Mouse (Mus musculus): Measurements from ENCODE around the gene Ruvbl1. TPM values are rescaled to one million over a fixed set of nuclear protein-coding genes. Genes with fewer than 3 reads are reported as not detected.

Gene Ruvbl1
- polyA plus RNA-seq (2014; fragmentation: Nextera tagmentation; extraction: Ambion mirVana), result 212 and 235 TPM in 2 replicates

DNA sequence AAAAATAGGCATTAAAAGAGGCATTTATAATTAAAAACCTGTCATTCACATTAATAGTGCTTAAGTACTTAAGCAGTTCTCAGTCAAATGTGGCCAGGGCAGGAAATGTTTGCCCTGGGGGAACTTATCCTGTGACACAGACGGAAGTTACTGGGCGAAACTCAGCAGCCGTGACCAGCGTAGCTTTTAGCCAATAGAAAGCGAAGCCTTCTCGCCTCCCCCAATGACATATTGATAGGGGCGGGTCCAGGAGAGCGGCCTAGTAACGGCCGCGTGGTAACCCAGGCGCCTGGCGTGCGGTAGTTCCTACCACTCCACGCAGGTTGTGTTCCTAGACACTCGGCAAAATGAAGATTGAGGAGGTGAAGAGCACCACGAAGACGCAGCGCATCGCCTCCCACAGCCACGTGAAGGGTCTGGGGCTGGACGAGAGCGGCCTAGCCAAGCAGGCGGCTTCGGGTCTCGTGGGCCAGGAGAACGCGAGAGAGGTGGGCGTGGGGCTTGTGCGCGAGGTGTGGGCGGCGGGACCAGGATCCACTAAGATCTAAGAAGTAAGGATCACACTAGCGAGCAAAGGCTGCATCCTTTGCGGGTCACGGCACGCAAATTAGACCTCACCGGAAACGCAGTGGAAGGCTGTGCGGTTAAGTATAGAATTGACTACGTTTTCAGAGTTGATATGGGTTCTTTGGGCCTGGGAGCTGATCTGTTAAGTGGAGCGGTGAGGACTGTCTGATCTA lies at the start of gene Ruvbl1:
Gene Ruvbl1, plus strand, starts transcription at position 229 of the 740 bp plus-strand sequence.
- peak; percentile 82 for DNase-seq (ENCODE audit: low spot score)
- Histone ChIP-seq H3K27me3 (replicated peaks; ENCODE audit: control insufficient read depth, insufficient read depth, low read length) (no peaks in the 10 kb centered on the region), H3K4me3 (ENCODE audit: low read depth, low read length) (peak within 1 kb of the TSS; percentile 78), H3K36me3 (ENCODE audit: control insufficient read depth, insufficient read depth, low read length) (peaks cover 16% of the 10 kb centered on the region), H3K9ac (ENCODE audit: low read depth, low read length) (peak within 1 kb of the TSS; percentile 84), H3K27ac (ENCODE audit: low read depth, low read length) (0 out of 2 replicates have a peak within 1 kb of the TSS, but pooled peaks have one; percentile 28), H3K4me2 (peak within 1 kb of the TSS; percentile 91), H3K4me1 (replicated peaks; ENCODE audit: control insufficient read depth, insufficient read depth, low read length) (peaks cover 8% of the 10 kb centered on the region), H3K9me3 (ENCODE audit: control insufficient read depth, low read length) (no peaks in the 10 kb centered on the region)
- under 1% methylated on average over 41 of the region's 42 CpGs for WGBS
- ATAC-seq (replicated peaks; ENCODE audit: low FRiP score), result peak; percentile 100

GRCm38 (mm10) chr6:88416130-88416758 lies 49.0 kb upstream of the Ruvbl1 start:
- H3K36me3 ChIP-seq (ENCODE audit: control insufficient read depth, insufficient read depth, low read length), result no peaks in the 10 kb centered on the region
- H3K9ac ChIP-seq (ENCODE audit: low read depth, low read length), result no peak overlapping the region
- 83% methylated on average over 7 of the region's 7 CpGs for WGBS
- H3K4me2 ChIP-seq, result no peak overlapping the region
- no peaks in the 10 kb centered on the region; the same call in 1 of the 2 replicates for H3K4me1 ChIP-seq (replicated peaks; ENCODE audit: control insufficient read depth, insufficient read depth, low read length)
- H3K27me3 ChIP-seq (replicated peaks; ENCODE audit: control insufficient read depth, insufficient read depth, low read length), result no peaks in the 10 kb centered on the region
- no peak overlapping the region for H3K4me3 ChIP-seq (ENCODE audit: low read depth, low read length)
- ATAC-seq (replicated peaks; ENCODE audit: low FRiP score) (no peak), DNase-seq (ENCODE audit: low spot score) (no peak)
- H3K27ac ChIP-seq (ENCODE audit: low read depth, low read length), result no peak overlapping the region
- H3K9me3 ChIP-seq (ENCODE audit: control insufficient read depth, low read length), result no peaks in the 10 kb centered on the region

- Histone ChIP-seq H3K4me3 (ENCODE audit: low read depth, low read length) (no peak overlapping the region), H3K4me2 (no peak overlapping the region), H3K36me3 (ENCODE audit: control insufficient read depth, insufficient read depth, low read length) (no peaks in the 10 kb centered on the region), H3K4me1 (replicated peaks; ENCODE audit: control insufficient read depth, insufficient read depth, low read length) (peaks cover 6% of the 10 kb centered on the region; the same call in 1 of the 2 replicates), H3K9ac (ENCODE audit: low read depth, low read length) (no peak overlapping the region), H3K27ac (ENCODE audit: low read depth, low read length) (no peak overlapping the region), H3K9me3 (ENCODE audit: control insufficient read depth, low read length) (no peaks in the 10 kb centered on the region), H3K27me3 (replicated peaks; ENCODE audit: control insufficient read depth, insufficient read depth, low read length) (no peaks in the 10 kb centered on the region)
- ATAC-seq (replicated peaks; ENCODE audit: low FRiP score) (peak; percentile 77), DNase-seq (ENCODE audit: low spot score) (no peak)
- WGBS, result 8% methylated on average over 4 of the region's 4 CpGs
Measured at GRCm38 (mm10) chr6:88431202-88431601, 34.0 kb upstream of the Ruvbl1 start.

- H3K9ac ChIP-seq (ENCODE audit: low read depth, low read length), result no peak overlapping the region
- no peak overlapping the region for H3K27ac ChIP-seq (ENCODE audit: low read depth, low read length)
- DNase-seq (ENCODE audit: low spot score), result no peak
- ATAC-seq (replicated peaks; ENCODE audit: low FRiP score), result no peak
- 71% methylated on average over 7 of the region's 7 CpGs for WGBS
- H3K36me3 ChIP-seq (ENCODE audit: control insufficient read depth, insufficient read depth, low read length), result no peaks in the 10 kb centered on the region
- H3K4me3 ChIP-seq (ENCODE audit: low read depth, low read length), result no peak overlapping the region
- H3K27me3 ChIP-seq (replicated peaks; ENCODE audit: control insufficient read depth, insufficient read depth, low read length), result no peaks in the 10 kb centered on the region
- no peak overlapping the region for H3K4me2 ChIP-seq
- peaks cover 3% of the 10 kb centered on the region; the same call in 1 of the 2 replicates for H3K4me1 ChIP-seq (replicated peaks; ENCODE audit: control insufficient read depth, insufficient read depth, low read length)
- no peaks in the 10 kb centered on the region for H3K9me3 ChIP-seq (ENCODE audit: control insufficient read depth, low read length)
Measured at GRCm38 (mm10) chr6:88435609-88436008, 29.6 kb upstream of the Ruvbl1 start.

- Histone ChIP-seq H3K4me1 (replicated peaks; ENCODE audit: control insufficient read depth, insufficient read depth, low read length) (no peaks in the 10 kb centered on the region), H3K27me3 (replicated peaks; ENCODE audit: control insufficient read depth, insufficient read depth, low read length) (no peaks in the 10 kb centered on the region), H3K4me2 (no peak overlapping the region), H3K4me3 (ENCODE audit: low read depth, low read length) (no peak overlapping the region), H3K9ac (ENCODE audit: low read depth, low read length) (no peak overlapping the region), H3K27ac (ENCODE audit: low read depth, low read length) (no peak overlapping the region), H3K9me3 (ENCODE audit: control insufficient read depth, low read length) (no peaks in the 10 kb centered on the region), H3K36me3 (ENCODE audit: control insufficient read depth, insufficient read depth, low read length) (no peaks in the 10 kb centered on the region)
- DNase-seq (ENCODE audit: low spot score) (no peak), ATAC-seq (replicated peaks; ENCODE audit: low FRiP score) (no peak)
- 82% methylated on average over 4 of the region's 4 CpGs for WGBS
Measured at GRCm38 (mm10) chr6:88439056-88439455, 26.2 kb upstream of the Ruvbl1 start.

GRCm38 (mm10) chr6:88442551-88442950 lies 22.7 kb upstream of the Ruvbl1 start:
- 81% methylated on average over 3 of the region's 3 CpGs for WGBS
- no peak overlapping the region for H3K4me3 ChIP-seq (ENCODE audit: low read depth, low read length)
- ATAC-seq (replicated peaks; ENCODE audit: low FRiP score), result no peak
- no peak overlapping the region for H3K9ac ChIP-seq (ENCODE audit: low read depth, low read length)
- no peaks in the 10 kb centered on the region for H3K9me3 ChIP-seq (ENCODE audit: control insufficient read depth, low read length)
- no peaks in the 10 kb centered on the region for H3K27me3 ChIP-seq (replicated peaks; ENCODE audit: control insufficient read depth, insufficient read depth, low read length)
- H3K4me2 ChIP-seq, result no peak overlapping the region
- H3K27ac ChIP-seq (ENCODE audit: low read depth, low read length), result no peak overlapping the region
- no peak for DNase-seq (ENCODE audit: low spot score)
- H3K36me3 ChIP-seq (ENCODE audit: control insufficient read depth, insufficient read depth, low read length), result no peaks in the 10 kb centered on the region
- peaks cover 9% of the 10 kb centered on the region for H3K4me1 ChIP-seq (replicated peaks; ENCODE audit: control insufficient read depth, insufficient read depth, low read length)

DNA sequence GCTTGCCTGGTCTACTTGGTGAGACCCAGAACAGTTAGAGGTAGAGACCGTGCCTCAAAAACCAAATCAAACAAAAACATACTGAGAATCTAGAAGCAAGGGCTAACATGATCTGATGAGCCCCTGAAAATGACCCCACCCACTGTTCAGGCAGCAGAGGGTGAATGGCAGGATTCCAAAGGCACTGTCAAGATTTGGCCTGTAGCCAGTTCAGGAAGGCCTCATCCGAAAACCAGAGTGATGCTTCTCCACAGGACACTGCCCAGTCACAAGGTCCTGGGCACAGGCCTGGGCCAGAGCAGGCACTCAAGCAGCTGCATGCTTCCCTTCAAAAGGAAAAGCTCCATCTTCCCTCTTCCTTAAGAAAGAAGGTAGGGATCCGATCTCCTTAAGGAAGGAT lies 21.8 kb upstream of the Ruvbl1 start:
- no peaks in the 10 kb centered on the region for H3K36me3 ChIP-seq (ENCODE audit: control insufficient read depth, insufficient read depth, low read length)
- H3K9me3 ChIP-seq (ENCODE audit: control insufficient read depth, low read length), result no peaks in the 10 kb centered on the region
- DNase-seq (ENCODE audit: low spot score) (no peak), ATAC-seq (replicated peaks; ENCODE audit: low FRiP score) (no peak)
- no peak overlapping the region for H3K4me2 ChIP-seq
- 89% methylated on average over 3 of the region's 3 CpGs for WGBS
- H3K27ac ChIP-seq (ENCODE audit: low read depth, low read length), result no peak overlapping the region
- H3K4me1 ChIP-seq (replicated peaks; ENCODE audit: control insufficient read depth, insufficient read depth, low read length), result peaks cover 9% of the 10 kb centered on the region
- H3K4me3 ChIP-seq (ENCODE audit: low read depth, low read length), result no peak overlapping the region
- no peak overlapping the region for H3K9ac ChIP-seq (ENCODE audit: low read depth, low read length)
- H3K27me3 ChIP-seq (replicated peaks; ENCODE audit: control insufficient read depth, insufficient read depth, low read length), result no peaks in the 10 kb centered on the region

- Histone ChIP-seq H3K4me1 (replicated peaks; ENCODE audit: control insufficient read depth, insufficient read depth, low read length) (peaks cover 9% of the 10 kb centered on the region), H3K4me3 (ENCODE audit: low read depth, low read length) (no peak overlapping the region), H3K27ac (ENCODE audit: low read depth, low read length) (no peak overlapping the region), H3K9me3 (ENCODE audit: control insufficient read depth, low read length) (no peaks in the 10 kb centered on the region), H3K36me3 (ENCODE audit: control insufficient read depth, insufficient read depth, low read length) (no peaks in the 10 kb centered on the region), H3K4me2 (no peak overlapping the region), H3K27me3 (replicated peaks; ENCODE audit: control insufficient read depth, insufficient read depth, low read length) (no peaks in the 10 kb centered on the region), H3K9ac (ENCODE audit: low read depth, low read length) (no peak overlapping the region)
- WGBS, result 71% methylated on average over 7 of the region's 7 CpGs
- ATAC-seq (replicated peaks; ENCODE audit: low FRiP score) (no peak), DNase-seq (ENCODE audit: low spot score) (no peak)
Measured at GRCm38 (mm10) chr6:88444076-88444750, 21.0 kb upstream of the Ruvbl1 start.
